Mouse (Mus musculus) ES-E14 (cell line): Measurements from ENCODE around the gene Rnf144b. TPM values are rescaled to one million over a fixed set of nuclear protein-coding genes. Genes with fewer than 3 reads are reported as not detected.

Experiments used
- DNase-seq: peaks from one replicate; pipeline ENCODE4 v3.0.0-alpha.2; 2013; ENCODE audit warnings: low read depth, low spot score
- H3K27ac ChIP-seq: 2 replicates; pipeline ENCODE4 v1.5.1; 2012; ENCODE audit warnings: low read depth, mild to moderate bottlenecking, low read length, moderate library complexity, mixed read lengths; ENCODE audit not compliant: poor library complexity, insufficient read depth, severe bottlenecking
- H3K36me3 ChIP-seq: 2 replicates; pipeline ENCODE4 v1.6.1; 2012; ENCODE audit warnings: mild to moderate bottlenecking, low read length, moderate library complexity, mixed read lengths; ENCODE audit not compliant: control insufficient read depth, poor library complexity, insufficient read depth, severe bottlenecking
- H3K4me1 ChIP-seq, 2 experiments: fragments of 150-350 bp in 1 of 2; sonication (generic) in 1 of 2; 2 replicates each; pipeline ENCODE4 v1.6.1; 2012; ENCODE audit warnings: low read length in 2 of 2, mild to moderate bottlenecking in 1 of 2, mixed read lengths in 1 of 2; ENCODE audit not compliant: control insufficient read depth in 2 of 2, insufficient read depth in 2 of 2, poor library complexity in 1 of 2
- H3K4me3 ChIP-seq, 2 experiments: fragments of 150-350 bp in 1 of 2; sonication (generic) in 1 of 2; 2 replicates each; pipeline ENCODE4 v1.5.1; 2012; ENCODE audit warnings: low read length in 2 of 2, low read depth in 1 of 2, mild to moderate bottlenecking in 1 of 2, mixed read lengths in 1 of 2; ENCODE audit not compliant: insufficient read depth in 1 of 2, poor library complexity in 1 of 2, severe bottlenecking in 1 of 2
- H3K9ac ChIP-seq: 2 replicates; pipeline ENCODE4 v1.6.1; 2012; ENCODE audit warnings: low read depth, mild to moderate bottlenecking, low read length, mixed read lengths; ENCODE audit not compliant: poor library complexity, insufficient read depth, severe bottlenecking
- H3K9me3 ChIP-seq: fragments of 150-350 bp; sonication (generic); 2 replicates; pipeline ENCODE4 v1.6.1; 2012; ENCODE audit warnings: low read depth, mild to moderate bottlenecking, low read length; ENCODE audit not compliant: control insufficient read depth, insufficient read depth
- CHD2 ChIP-seq: IDR thresholded peaks from 2 replicates; pipeline ENCODE4 v1.6.1; 2014; ENCODE audit warnings: mild to moderate bottlenecking, low read depth, low read length, inconsistent platforms
- HCFC1 ChIP-seq: IDR thresholded peaks from 2 replicates; pipeline ENCODE4 v1.6.1; 2012; ENCODE audit warnings: low read length, inconsistent platforms, borderline replicate concordance; ENCODE audit not compliant: insufficient read depth
- MAFK ChIP-seq: IDR thresholded peaks from 2 replicates; pipeline ENCODE4 v1.6.1; 2014; ENCODE audit warnings: mild to moderate bottlenecking, low read depth, low read length, inconsistent platforms; ENCODE audit not compliant: insufficient read depth
- ZC3H11A ChIP-seq: IDR thresholded peaks from 2 replicates; pipeline ENCODE4 v1.6.1; 2012; ENCODE audit warnings: low read depth, mild to moderate bottlenecking, inconsistent platforms, low read length, borderline replicate concordance
- ZNF384 ChIP-seq: IDR thresholded peaks from 2 replicates; pipeline ENCODE4 v1.6.1; 2012; ENCODE audit warnings: low read depth, low read length, inconsistent platforms
- in situ Hi-C, 2 experiments: fragments of 600-800 bp; cut with MboI; formaldehyde crosslinking; loops; one replicate each; pipeline ENCODE4 v1.15.1; 2025; ENCODE audit warnings: low sequenced_read_pairs in 2 of 2, inconsistent platforms in 1 of 2; ENCODE audit not compliant: unreplicated experiment in 2 of 2
- total RNA-seq: library from RNA; depleted of rRNA; stranded (reverse); fragments of 300-350 nt; gene quantifications from 2 replicates; pipeline ENCODE4 v1.2.3, GENCODE M21; 2012

Rnf144b gene
- total RNA-seq, 1 experiment: 1.2 TPM

- TF ChIP-seq ZNF384 (no peak), HCFC1 (no peak), MAFK (no peak), ZC3H11A (no peak), CHD2 (no peak)
- Histone ChIP-seq H3K36me3 (no peaks in the 10 kb centered on the region), H3K27ac (no peak overlapping the region), H3K4me1 (peaks cover 0 to 4% of the 10 kb centered on the region in 2 experiments; a peak in 1 of 4 replicates), H3K9me3 (no peaks in the 10 kb centered on the region), H3K9ac (no peak overlapping the region), H3K4me3 (no peak overlapping the region)
- in situ Hi-C loops: no loop called here
- DNase-seq: no peak
These were observed 28.6 kb downstream of the Rnf144b start for GRCm38 (mm10) chr13:47151060-47151459.

DNA sequence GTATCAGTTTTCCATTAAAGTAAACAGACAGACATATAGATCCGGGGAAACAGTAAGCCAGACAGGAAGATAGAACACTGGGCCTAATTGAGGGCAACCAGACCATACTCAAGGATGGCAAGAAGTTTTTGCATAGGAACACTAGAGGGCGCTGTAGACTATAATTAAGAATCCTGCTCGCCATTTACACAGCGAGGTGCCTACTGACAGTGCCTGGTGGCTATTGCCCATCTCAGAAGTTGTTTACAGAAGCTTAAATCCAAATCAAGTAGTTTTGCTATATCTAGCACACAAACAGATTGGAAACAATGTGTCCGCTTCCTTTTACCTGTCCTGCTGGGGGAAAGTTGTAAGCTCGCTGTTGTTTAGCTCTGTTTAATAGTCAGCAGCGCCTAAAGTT lies 29.9 kb downstream of the Rnf144b start:
- TF ChIP-seq CHD2 (no peak), ZC3H11A (peak; percentile 96)
- DNase-seq: peak; percentile 50
- Histone ChIP-seq H3K36me3 (no peaks in the 10 kb centered on the region), H3K9ac (no peak overlapping the region), H3K4me1 (peaks cover 0 to under 1% of the 10 kb centered on the region in 2 experiments; a peak in 1 of 4 replicates), H3K4me3 (no peak overlapping the region), H3K9me3 (no peaks in the 10 kb centered on the region), H3K27ac (no peak overlapping the region)
- in situ Hi-C loops: no loop called here

DNA sequence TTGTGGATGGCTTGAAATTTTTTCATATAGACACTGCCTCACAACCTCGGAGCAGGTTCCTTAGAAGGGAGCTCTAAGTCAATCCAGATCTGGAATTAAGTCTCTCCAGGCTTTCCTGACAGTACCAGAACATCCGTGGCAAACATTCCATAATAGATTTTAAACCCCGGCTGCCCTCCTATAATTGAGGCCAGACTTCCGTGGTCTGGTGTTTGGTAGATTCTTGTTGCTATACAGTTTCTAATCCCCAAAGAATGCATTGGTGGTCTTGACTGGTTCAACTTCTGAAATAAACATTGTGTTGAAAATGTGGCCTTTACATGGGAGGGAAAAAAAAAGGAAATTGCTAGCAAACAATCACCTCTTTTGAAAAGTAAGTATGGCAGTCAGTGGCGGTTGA lies 30.8 kb downstream of the Rnf144b start:
- in situ Hi-C loops: no loop called here
- TF ChIP-seq CHD2 (no peak), MAFK (no peak), HCFC1 (no peak), ZNF384 (no peak), ZC3H11A (no peak)
- Histone ChIP-seq H3K4me1 (no peaks in the 10 kb centered on the region; a peak in 1 of 4 replicates), H3K36me3 (no peaks in the 10 kb centered on the region), H3K27ac (no peak overlapping the region), H3K9ac (no peak overlapping the region), H3K9me3 (no peaks in the 10 kb centered on the region), H3K4me3 (no peak overlapping the region)
- DNase-seq: no peak

GRCm38 (mm10) chr13:47154866-47155265 lies 32.4 kb downstream of the Rnf144b start:
- Histone ChIP-seq H3K36me3 (no peaks in the 10 kb centered on the region), H3K9me3 (no peaks in the 10 kb centered on the region), H3K9ac (no peak overlapping the region), H3K4me1 (no peaks in the 10 kb centered on the region), H3K27ac (no peak overlapping the region), H3K4me3 (no peak overlapping the region)
- TF ChIP-seq ZC3H11A (no peak), MAFK (no peak), HCFC1 (no peak), CHD2 (no peak), ZNF384 (no peak)
- no peak for DNase-seq
- in situ Hi-C loops: loop anchor here in 1 of 2 experiments (5.0 kb wide), 1 partner anchor 132 kb away; no protein-coding TSS in a partner anchor

DNA sequence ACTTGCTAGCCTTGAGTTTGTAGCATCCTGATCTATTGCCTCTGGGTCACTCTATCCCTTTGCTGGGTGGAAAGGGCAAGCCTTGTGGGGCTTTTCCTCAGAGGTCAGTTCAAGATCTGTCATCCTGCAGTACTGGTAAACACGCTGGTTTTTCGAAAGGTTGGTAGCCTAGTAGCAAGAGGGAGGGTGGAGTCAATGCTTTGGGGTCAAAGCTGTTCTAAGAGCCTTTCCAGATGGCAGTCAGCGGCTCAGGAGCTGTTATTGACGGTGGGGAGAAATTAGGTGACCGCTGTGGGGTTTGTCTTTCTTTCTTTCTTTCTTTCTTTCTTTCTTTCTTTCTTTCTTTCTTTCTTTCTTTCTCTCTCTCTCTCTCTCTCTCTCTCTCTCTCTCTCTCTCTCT lies 34.4 kb downstream of the Rnf144b start:
- H3K4me3 ChIP-seq: no peak overlapping the region
- no peaks in the 10 kb centered on the region for H3K9me3 ChIP-seq
- H3K9ac ChIP-seq: no peak overlapping the region
- H3K4me1 ChIP-seq: no peaks in the 10 kb centered on the region
- in situ Hi-C loops: loop anchor here in 1 of 2 experiments (5.0 kb wide), 1 partner anchor 130 kb away; no protein-coding TSS in a partner anchor
- H3K27ac ChIP-seq: no peak overlapping the region
- no peaks in the 10 kb centered on the region for H3K36me3 ChIP-seq
- no peak for TF ChIP-seq ZC3H11A
- no peak for TF ChIP-seq MAFK
- TF ChIP-seq HCFC1: no peak
- TF ChIP-seq ZNF384: no peak
- no peak for TF ChIP-seq CHD2
- DNase-seq: no peak
